Mouse (Mus musculus): ENCODE measurements around the gene Slc35f4. TPM values are rescaled to one million over a fixed set of nuclear protein-coding genes. Genes with fewer than 3 reads are reported as not detected.

Gene Slc35f4
- polyA plus RNA-seq, 1 experiment, result not detected

DNA sequence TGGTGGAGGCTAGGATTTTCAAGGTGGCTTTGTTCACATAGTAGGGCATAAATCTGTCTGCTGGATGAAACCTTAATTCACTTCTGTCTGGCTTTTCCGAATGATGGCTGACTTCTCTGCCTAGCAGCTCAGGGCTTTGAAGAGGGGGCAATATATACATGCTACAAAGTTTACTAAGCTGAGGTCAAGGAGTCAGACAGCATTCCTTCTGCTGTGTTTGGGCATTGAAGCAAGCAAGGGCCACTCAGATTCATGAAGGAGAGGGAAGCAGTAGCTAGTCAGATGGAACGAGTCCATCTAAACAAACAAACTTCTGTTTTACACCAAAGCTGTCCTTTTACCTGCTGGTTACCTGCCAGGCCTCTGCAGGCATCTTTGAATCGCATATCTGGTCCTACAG, 248.2 kb downstream of the Slc35f4 start:
- Histone ChIP-seq H3K4me3 (ENCODE audit: insufficient read depth, low read depth, low read length) (no peak overlapping the region), H3K27ac (replicated peaks; ENCODE audit: low read depth, low read length) (no peak overlapping the region)

DNA sequence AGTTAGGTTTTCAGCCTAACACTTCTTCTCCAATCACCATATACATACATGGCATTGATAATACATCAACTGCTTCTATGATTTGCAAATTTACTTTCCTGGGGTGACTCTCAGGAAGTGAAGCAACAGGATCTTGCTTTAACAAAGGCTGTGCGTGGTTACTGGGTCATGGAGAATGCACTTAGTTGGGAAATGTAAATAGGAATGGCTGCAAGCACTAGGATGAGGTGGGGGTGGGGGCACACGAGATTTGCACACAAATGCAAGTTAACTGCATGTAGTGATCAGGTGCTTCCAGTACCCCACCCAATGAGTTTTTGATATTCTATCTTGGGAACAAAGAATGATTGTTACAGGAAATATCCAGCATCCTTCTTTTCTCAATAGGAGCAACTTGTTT, 250.5 kb downstream of the Slc35f4 start:
- H3K27ac ChIP-seq (replicated peaks; ENCODE audit: low read depth, low read length), result no peak overlapping the region
- H3K4me1 ChIP-seq (ENCODE audit: control insufficient read depth, insufficient read depth, insufficient read length, low read length), result no peaks in the 10 kb centered on the region
- no peak overlapping the region for H3K4me3 ChIP-seq (ENCODE audit: insufficient read depth, low read depth, low read length)

More for the DNA sequence above, 248.2 kb downstream of the Slc35f4 start:
- H3K4me1 ChIP-seq (ENCODE audit: control insufficient read depth, insufficient read depth, insufficient read length, low read length), result no peaks in the 10 kb centered on the region

DNA sequence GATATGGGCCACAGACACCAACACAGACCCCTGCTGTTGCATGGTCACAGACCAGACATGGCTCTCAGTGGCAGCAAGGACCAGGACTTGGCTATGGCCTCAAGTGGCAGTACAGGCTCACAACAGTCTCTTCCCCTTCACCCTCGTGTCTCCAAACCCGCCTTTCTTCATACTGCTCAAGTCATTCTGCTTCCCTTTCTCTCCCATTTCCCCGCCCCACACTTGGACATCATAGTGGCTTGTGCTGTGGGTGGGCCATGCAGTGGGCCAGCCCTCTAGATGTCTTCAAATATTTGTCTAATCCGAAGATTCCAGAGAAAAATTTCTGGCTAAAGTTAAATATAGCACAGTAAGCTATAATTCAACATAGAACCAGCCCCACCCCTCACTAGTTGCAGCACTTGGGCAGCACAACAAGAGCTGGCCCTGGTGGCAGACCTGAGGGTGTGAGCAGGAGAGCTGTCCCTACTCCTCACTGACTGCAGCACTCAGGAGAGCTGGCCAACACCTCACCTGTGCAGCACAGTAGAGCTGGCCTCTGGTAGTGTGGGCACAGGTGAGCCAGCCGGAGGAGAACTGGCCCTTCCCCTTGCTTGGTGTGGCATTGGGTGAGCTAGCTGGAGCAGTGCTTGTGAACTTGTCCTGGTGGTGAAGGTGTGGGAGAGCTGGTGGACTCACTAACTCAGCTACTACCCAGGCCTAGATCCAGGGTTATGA, 260.4 kb downstream of the Slc35f4 start:
- Histone ChIP-seq H3K4me3 (ENCODE audit: insufficient read depth, low read depth, low read length) (no peak overlapping the region), H3K4me1 (ENCODE audit: control insufficient read depth, insufficient read depth, insufficient read length, low read length) (no peaks in the 10 kb centered on the region), H3K27ac (replicated peaks; ENCODE audit: low read depth, low read length) (no peak overlapping the region)
